Mouse (Mus musculus): ENCODE results near the gene Trpc1.

The Trpc1 gene

DNA sequence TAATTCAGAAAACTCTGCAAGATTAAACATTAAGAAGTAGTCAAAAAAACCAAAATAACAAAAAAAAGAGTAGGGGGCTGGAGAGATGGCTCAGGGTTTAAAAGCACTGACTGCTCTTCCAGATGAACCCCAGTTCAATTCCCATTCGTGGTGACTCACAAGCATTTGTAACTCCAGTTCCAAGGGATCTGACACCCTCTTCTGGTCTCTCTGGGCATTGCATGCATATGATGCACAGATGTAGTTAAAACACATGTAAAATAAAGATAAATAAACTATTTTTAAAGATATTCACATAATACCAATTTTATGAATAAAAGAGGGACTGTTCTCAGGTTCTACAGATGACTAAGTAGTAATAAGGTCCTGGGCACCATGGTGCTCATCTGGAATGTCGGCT, 52.4 kb downstream of the Trpc1 start:
- DNase-seq (ENCODE audit: low spot score in 2 of 2): no peak

- no peak for DNase-seq (ENCODE audit: low spot score in 2 of 2)
Measured at GRCm38 (mm10) chr9:95696581-95696980, 53.6 kb downstream of the Trpc1 start.

DNA sequence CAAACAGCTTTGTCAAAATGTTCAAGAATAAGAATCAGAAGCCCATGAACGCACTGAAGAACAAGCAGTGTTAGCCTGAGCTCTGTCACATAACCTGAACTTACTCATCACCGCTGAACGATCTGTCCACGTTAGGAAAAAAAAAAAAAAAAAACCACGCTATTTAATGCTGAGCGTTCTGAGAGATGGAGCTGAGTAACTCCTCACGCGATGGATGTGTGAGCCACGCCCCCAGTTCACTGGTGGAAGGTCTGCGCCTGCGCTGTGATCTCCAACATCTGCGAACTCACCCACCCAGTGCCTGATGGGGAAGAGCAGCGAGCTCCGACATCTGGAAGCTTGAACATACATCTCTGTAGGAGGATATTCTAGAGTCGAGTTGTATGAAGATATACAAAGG, 55.2 kb downstream of the Trpc1 start:
- no peak for DNase-seq (ENCODE audit: low spot score in 2 of 2)

GRCm38 (mm10) chr9:95694526-95694925, 55.6 kb downstream of the Trpc1 start:
- no peak for DNase-seq (ENCODE audit: low spot score in 2 of 2)

DNA sequence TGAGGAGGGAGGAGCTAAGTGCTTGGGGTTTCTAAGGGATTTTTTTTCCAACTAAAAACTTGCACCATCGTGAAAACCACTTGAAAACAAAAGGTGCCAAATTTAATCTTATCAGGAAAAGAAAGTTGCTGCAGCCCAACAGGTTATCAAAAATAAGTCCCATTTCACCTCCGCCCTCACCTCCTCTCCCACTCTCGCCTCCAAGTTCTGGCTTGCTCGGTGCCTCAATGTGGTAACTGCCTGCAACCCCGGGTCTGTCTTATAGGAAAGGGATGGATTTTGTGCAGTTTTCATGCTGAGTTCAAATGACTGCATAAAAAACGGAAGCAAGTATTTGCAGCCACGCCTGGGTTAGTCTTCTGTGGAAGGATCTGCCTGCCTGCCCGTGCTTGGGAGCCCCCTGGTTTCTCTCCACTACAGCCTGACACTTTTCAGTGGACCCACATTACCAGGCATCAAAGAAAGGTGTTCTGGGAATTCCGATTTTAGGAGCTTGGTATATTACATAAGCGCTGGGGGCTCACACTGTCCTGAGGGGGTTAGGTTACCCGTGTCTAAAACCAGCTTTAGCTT, 56.6 kb downstream of the Trpc1 start:
- no peak for DNase-seq (ENCODE audit: low spot score in 2 of 2)

DNA sequence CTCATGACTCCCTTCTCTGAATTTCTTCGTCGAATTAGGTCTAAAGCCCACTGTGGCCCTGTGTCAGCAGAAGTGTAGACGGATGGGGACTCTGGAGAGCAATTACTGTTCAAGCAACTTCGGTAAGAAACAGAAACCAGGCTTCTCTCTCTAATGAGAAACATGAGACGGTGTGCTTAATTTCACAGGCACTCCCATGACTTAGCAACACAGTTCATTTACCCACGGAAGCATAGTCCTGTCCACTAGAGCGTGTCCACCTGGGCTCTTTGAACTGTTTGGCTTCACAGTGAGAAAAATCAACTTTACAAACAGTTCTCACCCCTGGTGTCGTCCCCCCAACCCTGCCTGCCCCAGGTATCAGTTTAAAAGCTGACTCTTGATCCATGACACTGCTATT, 57.4 kb downstream of the Trpc1 start:
- no peak for DNase-seq (ENCODE audit: low spot score in 2 of 2)

DNA sequence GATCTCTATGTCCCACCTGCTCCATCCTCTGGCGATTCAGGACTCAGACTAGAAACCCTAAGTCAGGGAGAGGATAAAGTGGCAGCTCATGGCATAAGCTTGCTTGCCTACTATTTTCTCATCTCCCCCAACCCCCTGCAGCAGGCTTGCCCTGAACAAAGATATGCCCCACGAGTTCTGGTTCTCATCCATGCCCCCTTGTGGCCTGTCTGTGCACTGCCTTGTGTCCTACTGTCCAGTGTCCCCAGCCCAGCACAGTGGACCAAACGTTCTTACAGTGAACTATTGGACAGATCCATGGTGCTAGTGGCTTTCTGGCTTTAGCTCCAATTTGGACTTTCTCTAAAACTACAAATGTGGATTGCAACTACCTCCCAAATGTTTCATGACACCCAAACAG, 62.1 kb downstream of the Trpc1 start:
- no peak for DNase-seq (ENCODE audit: low spot score in 2 of 2)

DNA sequence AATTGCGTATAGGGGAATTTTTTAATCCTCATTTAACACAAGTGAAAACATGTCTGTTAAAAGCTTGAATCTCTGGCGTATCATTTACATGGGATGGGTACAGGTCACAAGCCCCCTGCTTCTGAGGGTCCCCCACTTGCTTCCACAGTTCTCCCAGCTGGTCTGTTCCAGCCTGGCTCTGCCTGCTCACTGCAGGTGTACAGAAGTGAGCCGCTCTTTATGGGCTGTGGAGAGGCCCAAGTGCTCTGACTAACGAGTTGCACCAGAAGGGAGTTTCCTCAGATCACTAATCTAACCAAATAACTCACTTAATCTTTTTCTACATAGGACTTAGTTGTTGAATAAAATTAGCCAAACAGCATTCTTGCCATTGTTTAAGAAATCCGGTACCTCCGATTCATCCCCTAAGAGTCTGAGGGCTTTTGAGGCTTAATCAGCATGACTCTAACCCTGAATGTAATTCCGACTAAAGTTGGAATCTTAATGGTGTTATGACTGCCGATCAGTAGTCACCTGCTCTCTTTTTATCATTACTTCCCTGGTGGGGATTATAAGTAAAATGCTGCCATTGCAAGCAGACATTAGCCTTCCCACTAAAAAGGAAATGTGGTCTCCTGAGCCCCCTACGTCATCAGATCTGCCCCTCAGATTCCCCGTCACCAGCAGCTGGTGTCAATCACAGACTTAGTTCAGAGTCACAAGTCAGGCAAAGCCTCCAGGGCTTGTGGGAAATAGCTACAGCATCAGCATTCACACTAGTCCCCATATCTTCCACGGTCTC, 64.3 kb downstream of the Trpc1 start:
- no peak for DNase-seq (ENCODE audit: low spot score in 2 of 2)

- no peak for DNase-seq (ENCODE audit: low spot score in 2 of 2)
Measured at GRCm38 (mm10) chr9:95680691-95681090, 69.5 kb downstream of the Trpc1 start.

DNA sequence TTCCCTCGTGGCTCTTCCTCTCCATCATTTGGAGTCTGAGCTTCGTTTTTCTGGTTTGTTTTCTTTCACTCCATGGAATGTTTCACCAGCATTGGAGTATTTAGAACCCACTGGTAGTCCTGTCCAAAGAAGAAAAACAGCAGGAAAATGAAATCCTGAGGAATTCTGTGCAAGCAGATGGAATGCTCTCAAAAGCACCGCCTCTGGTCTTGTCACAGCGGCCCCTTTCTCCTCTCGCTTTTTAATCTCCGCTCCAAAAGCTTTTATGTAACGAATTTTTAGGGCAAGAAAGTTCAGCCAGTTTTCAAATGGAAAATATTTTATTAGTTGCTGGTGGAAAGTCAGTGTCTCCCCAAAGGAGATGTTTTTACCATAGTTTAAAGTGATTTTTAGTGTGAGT, 70.2 kb downstream of the Trpc1 start:
- no peak for DNase-seq (ENCODE audit: low spot score in 2 of 2)

GRCm38 (mm10) chr9:95676021-95676420, 74.2 kb downstream of the Trpc1 start:
- no peak for DNase-seq (ENCODE audit: low spot score in 2 of 2)

GRCm38 (mm10) chr9:95675064-95675699, 75.0 kb downstream of the Trpc1 start:
- DNase-seq (ENCODE audit: low spot score in 2 of 2): peak in 1 of 2 experiments; percentile 24

DNA sequence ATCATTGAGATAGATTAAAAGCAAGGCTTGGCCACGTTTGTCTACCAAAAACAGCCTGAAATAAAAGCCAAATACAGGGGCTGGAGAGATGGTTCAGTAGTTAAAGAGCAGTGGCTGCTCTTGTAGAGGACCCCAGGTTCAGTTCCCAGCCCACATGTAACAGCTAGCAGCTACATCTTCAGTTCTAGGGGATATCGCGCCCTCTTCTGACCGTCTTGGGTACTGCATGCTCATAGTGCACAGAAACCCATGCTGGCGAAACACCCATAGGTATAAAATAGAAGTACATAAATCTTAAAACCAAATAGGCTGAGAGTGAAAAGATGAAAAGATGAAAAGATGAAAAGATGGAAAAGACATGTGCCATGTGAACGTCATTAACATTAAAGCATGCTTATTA, 77.4 kb downstream of the Trpc1 start:
- no peak for DNase-seq (ENCODE audit: low spot score in 2 of 2)

- no peak for DNase-seq (ENCODE audit: low spot score in 2 of 2)
Measured at GRCm38 (mm10) chr9:95672331-95672730, 77.8 kb downstream of the Trpc1 start.

DNA sequence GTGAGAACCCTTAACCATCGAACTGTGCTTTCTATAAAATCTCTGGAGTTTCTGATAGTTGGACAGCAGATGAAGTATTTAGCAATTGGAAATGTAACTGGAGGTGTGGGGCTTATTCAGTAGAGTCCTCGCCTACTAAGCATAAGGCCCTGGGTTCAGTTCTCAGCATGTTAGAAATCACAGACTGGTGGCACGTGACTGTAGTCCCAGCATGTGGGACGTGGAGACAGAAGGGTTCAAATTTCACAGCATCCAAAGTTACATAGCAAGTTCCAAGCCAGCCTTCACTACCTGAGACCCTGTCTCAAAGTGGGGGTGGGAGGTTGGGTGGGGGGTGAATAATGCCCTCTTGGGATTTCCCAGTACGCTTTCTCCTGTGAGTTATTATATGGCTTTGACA, 81.9 kb downstream of the Trpc1 start:
- no peak for DNase-seq (ENCODE audit: low spot score in 2 of 2)

DNA sequence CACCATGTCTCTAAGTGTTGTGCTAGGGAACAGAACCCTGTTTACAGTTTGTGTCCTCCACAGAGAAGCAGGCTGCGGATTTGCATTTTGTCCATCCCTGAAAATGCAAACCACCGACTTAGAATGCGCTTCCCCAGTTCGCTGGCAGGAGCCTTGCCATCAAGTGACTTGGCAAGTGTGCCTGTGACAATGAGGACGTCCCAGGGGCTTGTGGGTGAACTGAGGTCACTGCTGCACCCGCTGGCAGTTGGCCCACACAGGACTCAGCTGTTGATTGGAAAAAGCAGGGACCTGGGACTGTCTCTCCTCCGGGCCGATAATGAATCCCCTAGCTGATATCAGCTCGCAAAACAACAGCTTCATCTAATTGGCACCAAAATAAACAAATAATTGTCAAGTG, 82.3 kb downstream of the Trpc1 start:
- DNase-seq (ENCODE audit: low spot score in 2 of 2): no peak

GRCm38 (mm10) chr9:95665835-95666234, 84.3 kb downstream of the Trpc1 start:
- DNase-seq (ENCODE audit: low spot score in 2 of 2): no peak

DNA sequence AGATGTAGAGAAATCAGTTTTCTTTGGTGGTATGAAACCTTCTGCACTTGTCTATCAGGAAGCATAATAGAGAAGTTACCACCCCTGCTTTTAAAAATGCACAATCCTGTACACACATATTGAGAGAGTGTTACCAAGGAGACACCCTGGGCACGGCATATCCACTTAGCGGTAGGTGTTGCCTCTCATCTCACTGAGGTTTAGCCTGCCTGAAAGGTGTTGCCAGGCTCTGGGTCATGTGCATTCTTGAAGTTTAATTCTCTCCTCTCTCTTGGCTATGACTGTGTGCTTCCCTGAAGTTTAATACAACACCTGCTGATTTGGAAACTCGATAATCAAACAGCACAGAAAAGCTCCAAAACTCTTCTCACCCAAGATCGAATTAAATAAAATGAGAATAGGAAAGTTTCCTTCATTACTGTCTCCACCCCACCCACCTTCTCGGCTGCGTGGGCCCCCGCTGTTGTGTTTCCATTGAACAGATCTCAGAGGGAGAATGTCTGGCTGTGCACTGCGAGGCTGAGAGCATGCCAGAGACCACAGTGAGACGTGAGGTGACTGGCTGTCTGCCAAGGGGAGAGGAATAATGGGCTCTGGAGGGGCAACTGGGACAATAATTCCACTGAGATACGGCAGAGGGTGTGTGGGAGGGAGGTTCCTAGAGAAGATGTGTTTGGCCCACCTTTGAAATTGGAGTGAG, 85.7 kb downstream of the Trpc1 start:
- no peak for DNase-seq (ENCODE audit: low spot score in 2 of 2)

GRCm38 (mm10) chr9:95657941-95658340, 92.2 kb downstream of the Trpc1 start:
- no peak for DNase-seq (ENCODE audit: low spot score in 2 of 2)

Measured in urinary bladder, postnatal 4 days (tissue).